Comparison of ENCODE assay signal across 16 mouse cellular contexts in the genomic region with DNA sequence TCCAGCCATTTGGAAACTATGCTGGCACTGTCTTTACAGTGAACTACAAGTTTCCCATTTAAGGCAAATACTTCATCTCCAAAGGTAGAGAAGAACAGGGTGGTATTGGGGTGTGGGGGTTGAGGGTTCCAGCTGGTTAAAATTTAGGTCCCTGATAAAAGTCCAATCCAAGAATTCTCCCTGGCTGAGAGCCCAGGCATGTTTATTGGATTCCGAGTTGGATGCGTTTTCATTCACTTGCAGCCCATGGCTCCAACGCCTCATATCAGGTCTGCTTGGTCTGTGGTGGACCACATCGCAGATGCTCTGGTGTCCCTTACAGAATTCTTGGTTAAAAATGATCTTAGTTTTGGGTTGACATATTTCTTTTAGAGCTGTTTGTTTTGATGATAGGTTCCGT. TPM values are rescaled to one million over a fixed set of nuclear protein-coding genes. Genes with fewer than 3 reads are reported as not detected.
DNase-seq lines count a peak whose midpoint lies in the region; ATAC-seq and TF ChIP-seq lines count a peak whose summit lies in the region.
"Had no signal": no experiment of that assay in that cellular context is flagged by ENCODE, and none has a peak within 500 bp of the region (broad histone marks: within the 10 kb centered on the region; RNA-seq: fewer than 3 reads in every experiment).

No protein-coding gene starts in this region.

- no peak overlapping the region for H3K9ac ChIP-seq in intestine, embryonic 14.5 days (ENCODE audit: low read length)
- H3K9ac ChIP-seq in intestine, postnatal 0 days (ENCODE audit: low read depth, low read length), result no peak overlapping the region
- no peak overlapping the region for H3K9ac ChIP-seq in ES-E14 (ENCODE audit: insufficient read depth, low read depth, low read length, poor library complexity, severe bottlenecking)
- no peak overlapping the region for H3K9ac ChIP-seq in embryonic facial prominence, embryonic 13.5 days
- H3K9ac ChIP-seq: stomach, embryonic 15.5 days had no signal

- H3K4me2 ChIP-seq in intestine, embryonic 14.5 days (ENCODE audit: low read length), result no peak overlapping the region
- no peak overlapping the region for H3K4me2 ChIP-seq in intestine, postnatal 0 days (replicated peaks; ENCODE audit: low read depth)
- H3K4me2 ChIP-seq in embryonic facial prominence, embryonic 13.5 days, result peak overlapping the region; percentile 79
- H3K4me2 ChIP-seq: heart, embryonic 13.5 days had no signal

- no peak for ATAC-seq in intestine, embryonic 14.5 days (replicated peaks; ENCODE audit: low FRiP score, low TSS enrichment, low read depth)
- ATAC-seq in intestine, postnatal 0 days, result no peak
- ATAC-seq in embryonic facial prominence, embryonic 13.5 days (ENCODE audit: insufficient number of reproducible peaks, insufficient read depth, low FRiP score, low TSS enrichment, low read depth), result no peak
- ATAC-seq: activated CD4-positive, CD25-positive, alpha-beta regulatory T cell, adult 4 months had no signal

- H3K4me1 ChIP-seq in intestine, embryonic 14.5 days (replicated peaks; ENCODE audit: control insufficient read depth, insufficient read depth, low read length), result peaks cover 49% of the 10 kb centered on the region
- peaks cover 4% of the 10 kb centered on the region; the same call in 1 of the 2 replicates for H3K4me1 ChIP-seq in intestine, postnatal 0 days (replicated peaks; ENCODE audit: control insufficient read depth, insufficient read depth, low read length)
- peaks cover 15 to 41% of the 10 kb centered on the region in 2 experiments for H3K4me1 ChIP-seq in ES-E14 (ENCODE audit: control insufficient read depth in 2 of 2, insufficient read depth in 2 of 2, low read length in 2 of 2, poor library complexity in 1 of 2)
- H3K4me1 ChIP-seq in embryonic facial prominence, embryonic 13.5 days, result peaks cover 83% of the 10 kb centered on the region

- in situ Hi-C loops in ES-E14 (cut with MboI; ENCODE audit: low sequenced_read_pairs in 2 of 2, unreplicated experiment in 2 of 2), result no loop called here

- peak overlapping the region; percentile 77; the same call in 1 of the 2 replicates for H3K27ac ChIP-seq in intestine, embryonic 14.5 days (ENCODE audit: low read depth)
- H3K27ac ChIP-seq in intestine, postnatal 0 days (ENCODE audit: low read depth, low read length), result no peak overlapping the region
- peak overlapping the region; percentile 84; the same call in 1 of the 2 replicates for H3K27ac ChIP-seq in ES-E14 (ENCODE audit: insufficient read depth, low read depth, low read length, poor library complexity, severe bottlenecking)
- peak overlapping the region; percentile 75 for H3K27ac ChIP-seq in embryonic facial prominence, embryonic 13.5 days

- no peaks in the 10 kb centered on the region for H3K27me3 ChIP-seq in intestine, embryonic 14.5 days (replicated peaks; ENCODE audit: control insufficient read depth, insufficient read depth, low read length)
- H3K27me3 ChIP-seq in intestine, postnatal 0 days (replicated peaks; ENCODE audit: control insufficient read depth, insufficient read depth, low read length), result no peaks in the 10 kb centered on the region
- H3K27me3 ChIP-seq in embryonic facial prominence, embryonic 13.5 days, result no peaks in the 10 kb centered on the region
- H3K27me3 ChIP-seq: stomach, embryonic 15.5 days had no signal

- no peaks in the 10 kb centered on the region for H3K9me3 ChIP-seq in intestine, embryonic 14.5 days (ENCODE audit: control insufficient read depth, low read length)
- no peaks in the 10 kb centered on the region for H3K9me3 ChIP-seq in intestine, postnatal 0 days (ENCODE audit: control insufficient read depth)
- no peaks in the 10 kb centered on the region for H3K9me3 ChIP-seq in ES-E14 (ENCODE audit: control insufficient read depth, insufficient read depth, low read depth, low read length)
- no peaks in the 10 kb centered on the region for H3K9me3 ChIP-seq in embryonic facial prominence, embryonic 13.5 days
- H3K9me3 ChIP-seq: heart, embryonic 13.5 days; megakaryocyte, embryonic 14.5 days; stomach, embryonic 15.5 days had no signal

- H3K4me3 ChIP-seq in intestine, embryonic 14.5 days (ENCODE audit: low read depth, low read length), result no peak overlapping the region
- H3K4me3 ChIP-seq in intestine, postnatal 0 days (ENCODE audit: low read depth, low read length), result no peak overlapping the region
- H3K4me3 ChIP-seq in ES-E14 (ENCODE audit: insufficient read depth in 1 of 2, low read depth in 1 of 2, low read length in 2 of 2, poor library complexity in 1 of 2, severe bottlenecking in 1 of 2), result no peak overlapping the region
- H3K4me3 ChIP-seq in embryonic facial prominence, embryonic 13.5 days, result no peak overlapping the region
- H3K4me3 ChIP-seq: heart, embryonic 13.5 days; megakaryocyte, embryonic 14.5 days; stomach, embryonic 15.5 days had no signal

- TF ChIP-seq CTCF in intestine, postnatal 0 days (IDR thresholded peaks at IDR 0.05; ENCODE audit: low read depth), result no peak

- no peak for DNase-seq in intestine, embryonic 14.5 days (ENCODE audit: low spot score)
- no peak for DNase-seq in ES-E14 (ENCODE audit: low read depth, low spot score)
- peak; percentile 51 to 69 for DNase-seq in kidney, postnatal 25 days
- DNase-seq in layer of hippocampus, adult 9-11 months, result no peak
- DNase-seq in thymus, postnatal 25 days, result no peak
- DNase-seq: cerebellum, postnatal 10 days; left cerebral cortex, postnatal 4 days; right cerebral cortex, postnatal 14 days had no signal

- H3K36me3 ChIP-seq in intestine, embryonic 14.5 days (ENCODE audit: control insufficient read depth, insufficient read depth, low read length), result no peaks in the 10 kb centered on the region
- no peaks in the 10 kb centered on the region for H3K36me3 ChIP-seq in intestine, postnatal 0 days (ENCODE audit: control insufficient read depth, insufficient read depth)
- no peaks in the 10 kb centered on the region for H3K36me3 ChIP-seq in ES-E14 (ENCODE audit: control insufficient read depth, insufficient read depth, low read length, poor library complexity, severe bottlenecking)
- H3K36me3 ChIP-seq in embryonic facial prominence, embryonic 13.5 days, result no peaks in the 10 kb centered on the region
- H3K36me3 ChIP-seq: heart, embryonic 13.5 days; stomach, embryonic 15.5 days had no signal

- WGBS in intestine, embryonic 14.5 days, result 47% methylated on average over 5 of the region's 5 CpGs
- WGBS in intestine, postnatal 0 days, result 54% methylated on average over 5 of the region's 5 CpGs
- 32% methylated on average over 5 of the region's 5 CpGs for WGBS in embryonic facial prominence, embryonic 13.5 days

TF ChIP-seq in ES-E14, 5 proteins besides CTCF, POLR2A, EP300 and RAD21:
- no peak for TF ChIP-seq ZC3H11A (IDR thresholded peaks at IDR 0.05; ENCODE audit: borderline replicate concordance, low read depth, low read length)

RNA-seq across cellular contexts. Expression of a gene that starts 4.7 kb away (rescaled TPM):
- polyA plus RNA-seq in intestine, embryonic 14.5 days (2014; fragmentation: Nextera tagmentation; extraction: Ambion mirVana), result 2.7 and 3.3 TPM in 2 replicates
- polyA plus RNA-seq in intestine, postnatal 0 days (2015; fragmentation: Nextera tagmentation; extraction: Ambion mirVana), result 0.73 and 0.86 TPM in 2 replicates
- total RNA-seq in ES-E14 (2012; rRNA removed), result 28.2 and 43.6 TPM in 2 replicates
- polyA plus RNA-seq in embryonic facial prominence, embryonic 13.5 days (2015; fragmentation: Nextera tagmentation; extraction: Ambion mirVana), result 6.8 and 6.9 TPM in 2 replicates

RNA-seq across cellular contexts. Expression of a gene that starts 49.2 kb away (rescaled TPM):
- 0.31 and 0.37 TPM in 2 replicates for polyA plus RNA-seq in intestine, embryonic 14.5 days (2014; fragmentation: Nextera tagmentation; extraction: Ambion mirVana)
- polyA plus RNA-seq in intestine, postnatal 0 days (2015; fragmentation: Nextera tagmentation; extraction: Ambion mirVana), result 0.26 and 0.35 TPM in 2 replicates
- total RNA-seq in ES-E14 (2012; rRNA removed), result 0.31 TPM in 1 of 2 replicates, not detected in the other
- polyA plus RNA-seq in embryonic facial prominence, embryonic 13.5 days (2015; fragmentation: Nextera tagmentation; extraction: Ambion mirVana), result 0.21 and 0.28 TPM in 2 replicates
- total RNA-seq: left cerebral cortex, postnatal 4 days had no signal
- polyA plus RNA-seq: large intestine, adult 2 months; neural tube, embryonic 14.5 days had no signal

Comparison
In these comparisons a context has a peak if more than half of its experiments do, and no peak if none do; other contexts are left out.
1. DNase-seq: peak in kidney, postnatal 25 days (2 of 2); none in intestine, embryonic 14.5 days (single experiment), ES-E14 (single experiment), layer of hippocampus, adult 9-11 months (single experiment) and thymus, postnatal 25 days (single experiment).